Mouse (Mus musculus) mouse embryonic stem cell (cell line): ENCODE measurements around the gene Sdsl.

Source experiments
- in situ Hi-C, 2 experiments: fragments of 300-500 bp; cut with MboI; formaldehyde crosslinking; loops; 1 replicate in 1 of 2; 3 replicates in 1 of 2; pipeline ENCODE4 v1.14.3; 2019 to 2020; ENCODE audit warnings: low sequenced_read_pairs in 2 of 2, low pct_unique_long_range_greater_than_20kb in 1 of 2, mixed read lengths in 1 of 2; ENCODE audit not compliant: unreplicated experiment in 1 of 2

The Sdsl gene

GRCm38 (mm10) chr5:120467026-120467425 lies 5.6 kb downstream of the Sdsl start:
- in situ Hi-C loops: loop anchor here in 1 of 2 experiments (25.0 kb wide), 1 partner anchor 180 kb away; no protein-coding TSS in a partner anchor

DNA sequence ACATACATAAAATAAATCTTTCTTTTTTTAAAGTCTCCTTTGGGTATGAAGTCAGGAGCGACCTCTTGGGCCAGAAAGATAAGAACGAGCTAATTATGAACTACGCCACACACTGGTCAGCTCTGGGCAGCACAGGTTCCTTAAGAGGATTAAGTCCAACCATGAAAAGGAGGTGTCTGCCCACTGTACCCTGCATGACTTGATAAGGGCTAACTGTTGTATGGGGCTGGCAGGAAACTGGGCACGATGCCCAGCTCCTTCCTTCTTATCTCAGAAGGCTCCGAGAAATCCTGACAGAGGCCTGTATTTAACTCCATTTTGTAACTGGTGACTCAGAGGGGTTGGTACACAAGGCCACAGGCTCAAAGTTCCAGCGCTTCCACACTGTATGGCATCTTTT lies 6.8 kb downstream of the Sdsl start:
- in situ Hi-C loops: loop anchor here in 1 of 2 experiments (25.0 kb wide), 1 partner anchor 179 kb away; no protein-coding TSS in a partner anchor

- in situ Hi-C loops: loop anchor here in 1 of 2 experiments (25.0 kb wide), 1 partner anchor 178 kb away; no protein-coding TSS in a partner anchor
Measured at GRCm38 (mm10) chr5:120465062-120465461, 7.5 kb downstream of the Sdsl start.

DNA sequence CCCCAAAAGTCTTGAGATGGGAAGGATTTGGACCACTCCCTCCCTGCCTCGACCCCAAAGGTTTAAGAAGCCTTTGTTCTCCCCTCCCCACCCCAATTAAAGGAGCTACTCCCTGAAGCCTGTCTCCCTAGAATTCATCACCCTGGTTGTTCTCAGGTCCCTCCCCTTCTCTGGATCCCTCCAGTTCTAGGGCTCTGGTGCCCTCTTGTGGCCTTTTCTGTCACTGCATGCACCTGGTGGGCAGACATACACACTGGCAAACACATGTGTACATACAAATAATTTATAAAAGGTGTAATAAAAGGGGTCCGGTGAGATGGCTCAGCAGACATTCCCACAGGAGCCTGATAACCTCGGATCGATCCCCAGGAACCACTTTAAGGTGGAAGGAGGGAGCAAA lies 8.3 kb downstream of the Sdsl start:
- in situ Hi-C loops: loop anchor here in 1 of 2 experiments (25.0 kb wide), 1 partner anchor 177 kb away; no protein-coding TSS in a partner anchor

GRCm38 (mm10) chr5:120461902-120462301 lies 10.7 kb downstream of the Sdsl start:
- in situ Hi-C loops: loop anchor here in 1 of 2 experiments (25.0 kb wide), 1 partner anchor 175 kb away; no protein-coding TSS in a partner anchor

DNA sequence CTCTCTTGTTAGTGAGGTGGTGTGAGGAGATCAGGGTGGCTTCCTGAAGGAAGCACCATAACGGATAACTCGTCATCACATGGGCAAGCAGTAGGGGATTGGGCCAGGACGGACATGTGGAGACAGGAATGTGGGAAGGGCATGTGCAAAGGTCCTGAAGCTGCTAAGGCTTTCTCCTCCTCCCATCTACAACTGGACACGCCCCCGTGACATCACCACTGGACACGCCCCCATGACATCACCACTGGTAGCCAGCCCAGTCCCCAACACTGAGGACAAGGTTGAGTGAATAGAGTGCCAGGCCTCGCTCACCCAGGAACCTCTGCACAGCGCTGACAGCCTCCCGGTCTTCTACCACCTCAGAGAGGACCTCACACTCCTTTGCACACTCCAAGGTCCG lies 13.5 kb downstream of the Sdsl start:
- in situ Hi-C loops: loop anchor here in 1 of 2 experiments (25.0 kb wide), 1 partner anchor 172 kb away; no protein-coding TSS in a partner anchor

- in situ Hi-C loops: loop anchor here in 1 of 2 experiments (25.0 kb wide), 1 partner anchor 170 kb away; no protein-coding TSS in a partner anchor
Measured at GRCm38 (mm10) chr5:120457628-120458027, 15.0 kb downstream of the Sdsl start.

DNA sequence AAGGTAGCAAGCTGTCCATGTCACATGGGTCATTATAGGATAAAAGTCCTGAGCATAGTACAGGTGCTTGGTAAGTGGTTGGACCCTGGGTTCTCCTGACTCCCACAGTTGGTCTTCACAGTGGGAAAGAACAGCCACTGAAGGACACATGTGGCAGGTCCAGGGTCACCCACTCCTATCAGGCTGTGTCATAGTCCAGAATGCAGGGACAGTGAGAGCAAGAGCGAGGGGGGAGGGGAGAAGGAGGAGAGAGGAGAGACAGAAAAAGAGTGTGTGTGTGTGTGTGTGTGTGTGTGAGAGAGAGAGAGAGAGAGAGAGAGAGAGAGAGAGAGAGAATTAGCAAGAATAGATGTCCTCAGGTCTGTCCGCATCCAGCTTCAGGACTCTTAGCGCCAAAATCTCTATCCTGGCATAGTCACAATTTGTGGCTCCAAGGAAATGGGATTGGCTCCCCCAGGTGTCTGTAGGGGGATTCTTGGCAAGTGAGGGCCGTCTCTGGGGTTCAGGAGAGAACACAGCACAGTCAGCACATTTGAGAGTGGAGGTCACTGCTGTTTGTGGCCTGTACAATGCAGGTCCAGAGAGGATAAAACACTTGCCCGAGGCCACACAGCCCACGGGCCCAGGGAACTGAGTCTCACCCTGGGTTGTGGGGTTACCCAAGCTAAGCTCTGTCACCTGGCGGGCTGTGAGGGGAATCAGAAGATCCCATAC lies 15.6 kb downstream of the Sdsl start:
- in situ Hi-C loops: loop anchor here in 1 of 2 experiments (25.0 kb wide), 1 partner anchor 170 kb away; no protein-coding TSS in a partner anchor

DNA sequence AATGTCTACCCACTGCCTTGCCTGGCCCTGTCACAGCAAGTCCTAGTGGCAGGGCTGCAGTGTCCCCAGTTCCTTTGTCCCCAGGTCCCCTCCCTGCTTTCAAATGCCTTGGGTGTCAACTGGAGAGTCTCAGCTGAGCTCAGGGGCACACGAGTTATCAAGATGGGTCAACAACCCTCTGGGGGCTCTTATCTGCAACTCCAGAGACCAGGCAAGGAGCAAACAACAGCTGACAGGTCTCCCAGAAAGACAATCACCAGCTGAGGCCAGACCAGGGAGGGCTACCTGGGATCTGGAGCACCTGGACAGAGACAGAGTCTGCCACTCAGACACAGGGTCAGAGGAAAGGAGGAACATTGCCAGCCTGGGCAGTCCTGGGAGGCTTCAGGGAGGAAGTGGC lies 16.4 kb downstream of the Sdsl start:
- in situ Hi-C loops: loop anchor here in 1 of 2 experiments (25.0 kb wide), 1 partner anchor 169 kb away; no protein-coding TSS in a partner anchor

GRCm38 (mm10) chr5:120454756-120455337 lies 17.8 kb downstream of the Sdsl start:
- in situ Hi-C loops: loop anchor here in 1 of 2 experiments (25.0 kb wide), 1 partner anchor 168 kb away; no protein-coding TSS in a partner anchor

DNA sequence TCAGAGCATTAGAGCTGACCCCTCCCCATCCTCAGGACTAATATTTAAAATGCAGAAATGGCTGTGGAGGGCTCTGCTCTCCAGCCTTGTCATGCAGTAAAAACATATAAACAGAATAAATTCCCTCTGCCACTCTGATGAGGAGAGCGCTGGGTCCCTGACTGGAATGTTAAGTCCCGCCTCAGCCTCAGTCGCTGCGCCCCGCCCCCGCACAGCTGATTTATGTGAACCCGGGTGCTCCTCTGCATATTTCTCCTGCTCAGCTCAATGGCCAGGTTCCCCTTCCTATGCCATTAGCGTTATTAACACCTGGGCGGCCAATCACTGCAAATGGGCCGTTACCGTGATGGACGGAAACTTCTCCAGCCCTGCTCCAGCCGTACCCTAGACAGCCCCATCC lies 25.3 kb downstream of the Sdsl start:
- in situ Hi-C loops: loop anchor here in 1 of 2 experiments (25.0 kb wide), 1 partner anchor 785 kb away; the partner anchor contains the start of gene Tbx3

DNA sequence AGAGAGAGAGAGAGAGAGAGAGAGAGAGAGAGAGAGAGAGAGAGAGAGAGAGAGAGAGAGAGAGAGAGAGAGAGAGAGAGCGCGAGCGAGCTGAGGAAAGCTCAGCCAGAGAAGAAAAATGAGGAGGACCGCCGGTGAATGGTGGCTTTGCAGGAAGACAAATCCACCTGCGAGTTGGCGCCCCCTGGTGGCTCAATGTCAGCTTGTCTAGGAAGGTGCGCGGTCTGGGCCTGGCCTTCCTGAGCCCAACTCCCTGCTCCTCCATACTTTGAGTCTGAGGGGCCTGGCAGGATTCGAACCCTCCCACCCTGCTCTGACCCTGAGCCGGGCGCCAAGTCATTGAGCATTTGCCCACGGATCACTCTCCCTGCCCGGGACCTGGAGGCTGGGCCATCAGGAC lies 31.9 kb downstream of the Sdsl start:
- in situ Hi-C loops: loop anchor here in 1 of 2 experiments (25.0 kb wide), 1 partner anchor 778 kb away; the partner anchor contains the start of gene Tbx3

GRCm38 (mm10) chr5:120439887-120440670 lies 32.5 kb downstream of the Sdsl start:
- in situ Hi-C loops: loop anchor here in 1 of 2 experiments (25.0 kb wide), 1 partner anchor 778 kb away; the partner anchor contains the start of gene Tbx3

DNA sequence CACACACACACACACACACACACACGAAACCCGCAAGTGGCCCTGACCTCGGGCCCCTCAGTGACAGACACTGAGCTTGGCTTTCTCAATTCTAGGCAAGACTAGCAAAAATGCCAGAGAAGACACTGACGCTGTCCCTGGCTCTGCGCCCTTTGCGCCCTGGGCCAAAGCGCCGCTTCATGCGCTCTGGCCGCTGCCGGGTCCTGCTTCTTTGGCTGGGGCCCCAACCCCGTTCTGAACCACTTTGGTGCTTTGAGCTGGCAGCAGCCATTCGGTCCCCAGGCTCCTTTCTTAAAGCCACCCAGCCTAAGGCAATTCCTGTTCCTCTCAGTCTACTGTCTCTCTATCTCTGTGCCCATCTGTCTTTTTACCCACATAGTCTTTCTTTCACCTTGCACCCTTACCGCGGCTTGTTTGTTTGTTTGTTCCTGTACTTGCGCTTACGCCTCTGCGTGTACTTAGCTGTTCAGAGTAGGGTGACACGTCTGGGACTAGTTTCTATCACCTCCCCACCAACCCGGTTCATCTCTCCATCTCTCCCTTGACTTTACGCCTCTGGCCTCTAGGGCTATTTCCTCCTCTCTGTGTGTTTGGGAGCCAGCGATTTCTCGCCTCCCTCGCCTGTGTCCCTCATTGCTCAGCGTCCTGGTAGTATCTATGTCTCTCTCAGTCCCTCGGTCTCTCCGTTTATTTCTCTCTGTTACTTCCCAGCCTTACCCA lies 33.5 kb downstream of the Sdsl start:
- in situ Hi-C loops: loop anchor here in 1 of 2 experiments (25.0 kb wide), 1 partner anchor 777 kb away; the partner anchor contains the start of gene Tbx3

GRCm38 (mm10) chr5:120438469-120438868 lies 34.1 kb downstream of the Sdsl start:
- in situ Hi-C loops: loop anchor here in 1 of 2 experiments (25.0 kb wide), 1 partner anchor 776 kb away; the partner anchor contains the start of gene Tbx3

GRCm38 (mm10) chr5:120437986-120438385 lies 34.6 kb downstream of the Sdsl start:
- in situ Hi-C loops: loop anchor here in 1 of 2 experiments (25.0 kb wide), 1 partner anchor 776 kb away; the partner anchor contains the start of gene Tbx3

DNA sequence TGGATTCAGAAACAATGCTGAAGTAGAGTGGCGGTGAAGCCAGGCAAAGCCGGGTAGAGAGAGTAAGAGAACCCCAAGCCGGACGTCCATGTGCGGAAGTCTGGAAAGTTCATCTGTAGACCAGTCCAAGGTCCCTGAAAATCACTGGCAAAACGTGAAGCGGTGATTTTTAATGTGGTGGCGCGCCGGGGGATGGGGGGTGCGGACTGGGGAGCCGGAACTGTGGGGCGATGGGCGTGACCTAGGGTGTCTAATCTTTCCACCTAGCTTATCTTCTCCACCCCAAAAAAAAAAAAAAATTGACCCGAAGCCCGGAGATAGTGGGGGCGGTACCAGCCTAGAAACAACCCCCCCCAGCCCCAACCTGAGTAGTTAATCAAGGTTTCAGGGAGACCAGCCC lies 35.1 kb downstream of the Sdsl start:
- in situ Hi-C loops: loop anchor here in 1 of 2 experiments (25.0 kb wide), 1 partner anchor 775 kb away; the partner anchor contains the start of gene Tbx3
